Mouse (Mus musculus) limb, embryonic 15.5 days (tissue): ENCODE measurements around the gene Cdh13. TPM values are rescaled to one million over a fixed set of nuclear protein-coding genes. Genes with fewer than 3 reads are reported as not detected.

Experiments used
- ATAC-seq: fragments of 200-750 bp; cut with Nextera tagmentation; 2 replicates; pipeline ENCODE4 v1.8.0; 2017; ENCODE audit warnings: low read depth, moderate TSS enrichment; ENCODE audit not compliant: insufficient number of reproducible peaks, low FRiP score, low TSS enrichment
- H3K27ac ChIP-seq: fragments of 300-500 bp; sonication (generic); 2 replicates; pipeline ENCODE4 v1.5.1; 2015; ENCODE audit warnings: moderate library complexity, mild to moderate bottlenecking, inconsistent platforms
- H3K27me3 ChIP-seq: fragments of 300-500 bp; sonication (generic); 2 replicates; pipeline ENCODE4 v1.6.1; 2015; ENCODE audit warnings: inconsistent platforms
- H3K36me3 ChIP-seq: fragments of 300-500 bp; sonication (generic); 2 replicates; pipeline ENCODE4 v1.6.1; 2015; ENCODE audit warnings: inconsistent platforms
- H3K4me1 ChIP-seq: fragments of 300-500 bp; sonication (generic); 2 replicates; pipeline ENCODE4 v1.6.1; 2015; ENCODE audit warnings: inconsistent platforms
- H3K4me2 ChIP-seq: fragments of 300-500 bp; sonication (generic); 2 replicates; pipeline ENCODE4 v1.6.1; 2015; ENCODE audit warnings: mild to moderate bottlenecking, inconsistent platforms
- H3K4me3 ChIP-seq: fragments of 300-500 bp; sonication (generic); 2 replicates; pipeline ENCODE4 v1.5.1; 2015; ENCODE audit warnings: mild to moderate bottlenecking, inconsistent platforms
- H3K9ac ChIP-seq: fragments of 300-500 bp; sonication (generic); 2 replicates; pipeline ENCODE4 v1.6.1; 2015; ENCODE audit warnings: inconsistent platforms
- H3K9me3 ChIP-seq: fragments of 300-500 bp; sonication (generic); 2 replicates; pipeline ENCODE4 v1.6.1; 2016; ENCODE audit warnings: inconsistent platforms
- WGBS: fragments of 180-500 bp; shearing (Covaris S2); methylation state at CpG from one replicate; pipeline ENCODE4 v1.1.7; 2015; 5-methylcytosine and 5-hydroxymethylcytosine counted together
- polyA plus RNA-seq: library from polyadenylated mRNA; unstranded; fragments of >200 nt; fragmentation: Nextera tagmentation; extraction: Ambion mirVana; gene quantifications from 2 replicates; pipeline ENCODE4 v1.2.1, GENCODE M21; 2015

Cdh13 gene
- polyA plus RNA-seq, 1 experiment from 2014 or later = 17.9 TPM

- ATAC-seq = no peak
- Histone ChIP-seq H3K4me2 (no peak overlapping the region), H3K4me3 (no peak overlapping the region), H3K4me1 (no peaks in the 10 kb centered on the region), H3K27ac (no peak overlapping the region), H3K27me3 (no peaks in the 10 kb centered on the region), H3K9me3 (no peaks in the 10 kb centered on the region), H3K9ac (no peak overlapping the region), H3K36me3 (no peaks in the 10 kb centered on the region)
- whole genome bisulfite sequencing = 87% methylated on average over 5 of the region's 5 CpGs
These were observed 73.5 kb downstream of the Cdh13 start for GRCm38 (mm10) chr8:118357067-118357466.

GRCm38 (mm10) chr8:118357596-118357995 lies 74.1 kb downstream of the Cdh13 start:
- WGBS = 88% methylated on average over 7 of the region's 7 CpGs
- no peak overlapping the region for H3K4me2 ChIP-seq
- H3K27ac ChIP-seq = no peak overlapping the region
- no peaks in the 10 kb centered on the region for H3K36me3 ChIP-seq
- H3K9ac ChIP-seq = no peak overlapping the region
- H3K27me3 ChIP-seq = no peaks in the 10 kb centered on the region
- H3K4me3 ChIP-seq = no peak overlapping the region
- ATAC-seq = no peak
- no peaks in the 10 kb centered on the region for H3K9me3 ChIP-seq
- no peaks in the 10 kb centered on the region for H3K4me1 ChIP-seq

- Histone ChIP-seq H3K9ac (no peak overlapping the region), H3K4me1 (no peaks in the 10 kb centered on the region), H3K9me3 (no peaks in the 10 kb centered on the region), H3K27ac (no peak overlapping the region), H3K27me3 (no peaks in the 10 kb centered on the region), H3K36me3 (no peaks in the 10 kb centered on the region), H3K4me3 (no peak overlapping the region), H3K4me2 (no peak overlapping the region)
- no peak for ATAC-seq
- WGBS = 77% methylated on average over 3 of the region's 3 CpGs
These were observed 80.2 kb downstream of the Cdh13 start for GRCm38 (mm10) chr8:118363781-118364180.

GRCm38 (mm10) chr8:118373092-118373491 lies 89.6 kb downstream of the Cdh13 start:
- H3K27ac ChIP-seq = no peak overlapping the region
- no peak overlapping the region for H3K4me2 ChIP-seq
- H3K4me3 ChIP-seq = no peak overlapping the region
- no peak overlapping the region for H3K9ac ChIP-seq
- no peaks in the 10 kb centered on the region for H3K27me3 ChIP-seq
- 0 out of 2 replicates have a peak, but pooled peaks cover 2% of the 10 kb centered on the region for H3K4me1 ChIP-seq
- H3K36me3 ChIP-seq = no peaks in the 10 kb centered on the region
- no peak for ATAC-seq
- 77% methylated on average over 3 of the region's 3 CpGs for WGBS
- no peaks in the 10 kb centered on the region for H3K9me3 ChIP-seq

- Histone ChIP-seq H3K4me3 (no peak overlapping the region), H3K27me3 (no peaks in the 10 kb centered on the region), H3K36me3 (no peaks in the 10 kb centered on the region), H3K9me3 (no peaks in the 10 kb centered on the region), H3K27ac (no peak overlapping the region), H3K4me1 (peaks cover 6% of the 10 kb centered on the region), H3K4me2 (no peak overlapping the region), H3K9ac (no peak overlapping the region)
- WGBS = 46% methylated on average over 6 of the region's 6 CpGs
- ATAC-seq = no peak
These were observed 91.2 kb downstream of the Cdh13 start for GRCm38 (mm10) chr8:118374738-118375137.

- H3K27me3 ChIP-seq = no peaks in the 10 kb centered on the region
- ATAC-seq = no peak
These were observed 93.3 kb downstream of the Cdh13 start for GRCm38 (mm10) chr8:118376791-118377190.

GRCm38 (mm10) chr8:118378985-118379384 lies 95.5 kb downstream of the Cdh13 start:
- Histone ChIP-seq H3K4me2 (no peak overlapping the region), H3K27me3 (no peaks in the 10 kb centered on the region), H3K36me3 (no peaks in the 10 kb centered on the region), H3K9ac (no peak overlapping the region), H3K4me3 (no peak overlapping the region), H3K9me3 (no peaks in the 10 kb centered on the region), H3K4me1 (peaks cover 12% of the 10 kb centered on the region), H3K27ac (no peak overlapping the region)
- no peak for ATAC-seq
- 71% methylated on average over 8 of the region's 8 CpGs for WGBS

More at GRCm38 (mm10) chr8:118376791-118377190, 93.3 kb downstream of the Cdh13 start:
- no peak overlapping the region for H3K27ac ChIP-seq
- H3K4me2 ChIP-seq = no peak overlapping the region
- H3K36me3 ChIP-seq = no peaks in the 10 kb centered on the region
- H3K9ac ChIP-seq = no peak overlapping the region
- H3K9me3 ChIP-seq = no peaks in the 10 kb centered on the region
- H3K4me1 ChIP-seq = peaks cover 12% of the 10 kb centered on the region
- WGBS = 55% methylated on average over 3 of the region's 3 CpGs
- no peak overlapping the region for H3K4me3 ChIP-seq

- Histone ChIP-seq H3K27ac (no peak overlapping the region), H3K4me2 (no peak overlapping the region), H3K4me1 (peaks cover 11% of the 10 kb centered on the region), H3K4me3 (no peak overlapping the region), H3K9me3 (no peaks in the 10 kb centered on the region), H3K9ac (no peak overlapping the region), H3K36me3 (no peaks in the 10 kb centered on the region), H3K27me3 (no peaks in the 10 kb centered on the region)
- WGBS = 37% methylated on average over 3 of the region's 3 CpGs
- no peak for ATAC-seq
These were observed 96.1 kb downstream of the Cdh13 start for GRCm38 (mm10) chr8:118379657-118380056.

- H3K9me3 ChIP-seq = no peaks in the 10 kb centered on the region
- H3K36me3 ChIP-seq = no peaks in the 10 kb centered on the region
- H3K4me2 ChIP-seq = no peak overlapping the region
- H3K27me3 ChIP-seq = no peaks in the 10 kb centered on the region
- no peak overlapping the region for H3K27ac ChIP-seq
- 67% methylated on average over 8 of the region's 8 CpGs for WGBS
- no peak for ATAC-seq
- H3K4me3 ChIP-seq = no peak overlapping the region
- H3K9ac ChIP-seq = no peak overlapping the region
- H3K4me1 ChIP-seq = peaks cover 10% of the 10 kb centered on the region
These were observed 96.5 kb downstream of the Cdh13 start for GRCm38 (mm10) chr8:118380058-118380457.

GRCm38 (mm10) chr8:118380782-118381181 lies 97.2 kb downstream of the Cdh13 start:
- no peak overlapping the region for H3K9ac ChIP-seq
- H3K4me1 ChIP-seq = peaks cover 10% of the 10 kb centered on the region
- H3K36me3 ChIP-seq = no peaks in the 10 kb centered on the region
- no peak overlapping the region for H3K27ac ChIP-seq
- no peak for ATAC-seq
- no peaks in the 10 kb centered on the region for H3K9me3 ChIP-seq
- WGBS = 82% methylated on average over 9 of the region's 9 CpGs
- H3K4me3 ChIP-seq = no peak overlapping the region
- no peak overlapping the region for H3K4me2 ChIP-seq
- no peaks in the 10 kb centered on the region for H3K27me3 ChIP-seq

- Histone ChIP-seq H3K27ac (no peak overlapping the region), H3K9me3 (no peaks in the 10 kb centered on the region), H3K27me3 (no peaks in the 10 kb centered on the region), H3K4me1 (peaks cover 10% of the 10 kb centered on the region), H3K4me3 (no peak overlapping the region), H3K4me2 (no peak overlapping the region), H3K9ac (no peak overlapping the region), H3K36me3 (no peaks in the 10 kb centered on the region)
- no peak for ATAC-seq
- WGBS = 90% methylated on average over 7 of the region's 7 CpGs
These were observed 98.1 kb downstream of the Cdh13 start for GRCm38 (mm10) chr8:118381641-118382040.

GRCm38 (mm10) chr8:118384314-118384713 lies 100.8 kb downstream of the Cdh13 start:
- Histone ChIP-seq H3K9me3 (no peaks in the 10 kb centered on the region), H3K4me1 (peaks cover 10% of the 10 kb centered on the region), H3K9ac (no peak overlapping the region), H3K4me2 (no peak overlapping the region), H3K4me3 (no peak overlapping the region), H3K27ac (no peak overlapping the region), H3K27me3 (no peaks in the 10 kb centered on the region), H3K36me3 (no peaks in the 10 kb centered on the region)
- 89% methylated on average over 5 of the region's 5 CpGs for WGBS
- no peak for ATAC-seq

GRCm38 (mm10) chr8:118389456-118389855 lies 105.9 kb downstream of the Cdh13 start:
- Histone ChIP-seq H3K27ac (no peak overlapping the region), H3K27me3 (no peaks in the 10 kb centered on the region), H3K36me3 (no peaks in the 10 kb centered on the region), H3K9ac (no peak overlapping the region), H3K4me1 (no peaks in the 10 kb centered on the region), H3K4me2 (no peak overlapping the region), H3K9me3 (no peaks in the 10 kb centered on the region), H3K4me3 (no peak overlapping the region)
- 75% methylated on average over 3 of the region's 3 CpGs for WGBS
- no peak for ATAC-seq
